In genomic region chr2:57237920-57238613, GRCm38 (mm10) we compare ENCODE assay signal across 8 mouse cellular contexts. TPM values are rescaled to one million over a fixed set of nuclear protein-coding genes. Genes with fewer than 3 reads are reported as not detected.
DNase-seq lines count a peak whose midpoint lies in the region; ATAC-seq and TF ChIP-seq lines count a peak whose summit lies in the region.

No protein-coding gene starts in this region.

- under 1% methylated on average over 61 of the region's 69 CpGs for WGBS in forebrain, embryonic 16.5 days
- under 1% methylated on average over 67 of the region's 69 CpGs for WGBS in neural tube, embryonic 15.5 days

- H3K36me3 ChIP-seq in ES-E14 (ENCODE audit: control insufficient read depth, insufficient read depth, low read length, poor library complexity, severe bottlenecking), result no peaks in the 10 kb centered on the region
- H3K36me3 ChIP-seq in forebrain, embryonic 16.5 days (ENCODE audit: control insufficient read depth, insufficient read depth), result no peaks in the 10 kb centered on the region
- H3K36me3 ChIP-seq in neural tube, embryonic 15.5 days, result no peaks in the 10 kb centered on the region

- no peaks in the 10 kb centered on the region for H3K9me3 ChIP-seq in ES-E14 (ENCODE audit: control insufficient read depth, insufficient read depth, low read depth, low read length)
- H3K9me3 ChIP-seq in forebrain, embryonic 16.5 days (ENCODE audit: control insufficient read depth, low read length), result no peaks in the 10 kb centered on the region
- no peaks in the 10 kb centered on the region for H3K9me3 ChIP-seq in neural tube, embryonic 15.5 days (replicated peaks)

- peaks cover 7 to 18% of the 10 kb centered on the region in 2 experiments for H3K4me1 ChIP-seq in ES-E14 (ENCODE audit: control insufficient read depth in 2 of 2, insufficient read depth in 2 of 2, low read length in 2 of 2, poor library complexity in 1 of 2)
- H3K4me1 ChIP-seq in forebrain, embryonic 16.5 days (replicated peaks; ENCODE audit: control insufficient read depth, insufficient read depth, low read length), result peaks cover 12% of the 10 kb centered on the region
- H3K4me1 ChIP-seq in neural tube, embryonic 15.5 days, result peaks cover 16% of the 10 kb centered on the region

- no peaks in the 10 kb centered on the region for H3K27me3 ChIP-seq in forebrain, embryonic 16.5 days (replicated peaks; ENCODE audit: control insufficient read depth, insufficient read depth, low read length)
- 0 out of 2 replicates have a peak, but pooled peaks cover 3% of the 10 kb centered on the region for H3K27me3 ChIP-seq in neural tube, embryonic 15.5 days (replicated peaks)

- ATAC-seq in forebrain, embryonic 16.5 days, result peak; percentile 81
- ATAC-seq in neural tube, embryonic 15.5 days (ENCODE audit: low FRiP score), result peak; percentile 81

- H3K4me3 ChIP-seq in ES-E14 (ENCODE audit: insufficient read depth in 1 of 2, low read depth in 1 of 2, low read length in 2 of 2, poor library complexity in 1 of 2, severe bottlenecking in 1 of 2), result peak overlapping the region; percentile 67 to 78
- peak overlapping the region; percentile 82 for H3K4me3 ChIP-seq in forebrain, embryonic 16.5 days (replicated peaks; ENCODE audit: low read length)
- H3K4me3 ChIP-seq in neural tube, embryonic 15.5 days (replicated peaks), result peak overlapping the region; percentile 84

- in situ Hi-C loops in ES-E14 (cut with MboI; ENCODE audit: low sequenced_read_pairs in 2 of 2, unreplicated experiment in 2 of 2), result no loop called here

- H3K27ac ChIP-seq in ES-E14 (ENCODE audit: insufficient read depth, low read depth, low read length, poor library complexity, severe bottlenecking), result peak overlapping the region; percentile 91
- peak overlapping the region; percentile 25; the same call in 1 of the 2 replicates for H3K27ac ChIP-seq in forebrain, embryonic 16.5 days (ENCODE audit: low read length)
- peak overlapping the region; percentile 51 for H3K27ac ChIP-seq in neural tube, embryonic 15.5 days (replicated peaks)

- DNase-seq in ES-E14 (ENCODE audit: low read depth, low spot score), result peak; percentile 57
- DNase-seq in cerebellum, adult 11-12 months, result peak; percentile 82
- DNase-seq in heart, postnatal 36 days, result peak; percentile 86 to 91
- DNase-seq in layer of hippocampus, adult 18-20 months (ENCODE audit: low spot score in 2 of 2), result peak; percentile 60 to 67
- peak; percentile 93 to 95 for DNase-seq in lung, adult 18-20 months
- DNase-seq in testis, postnatal 10 days (ENCODE audit: low spot score), result peak; percentile 86

- peak overlapping the region; percentile 92 for H3K4me2 ChIP-seq in forebrain, embryonic 16.5 days (ENCODE audit: low read length)
- peak overlapping the region; percentile 96 for H3K4me2 ChIP-seq in neural tube, embryonic 15.5 days

- peak overlapping the region; percentile 84 for H3K9ac ChIP-seq in ES-E14 (ENCODE audit: insufficient read depth, low read depth, low read length, poor library complexity, severe bottlenecking)
- peak overlapping the region; percentile 89 for H3K9ac ChIP-seq in forebrain, embryonic 16.5 days (replicated peaks; ENCODE audit: low read depth, low read length)
- H3K9ac ChIP-seq in neural tube, embryonic 15.5 days (replicated peaks), result peak overlapping the region; percentile 82

- intact Hi-C loops in heart, postnatal 36 days (cut with DNase I), result loop anchor here (2.0 to 5.0 kb wide), 4 partner anchors 55 to 121 kb away; partner anchors contain the start of gene Nr4a2

TF ChIP-seq in ES-E14, 5 proteins besides CTCF, POLR2A, EP300 and RAD21:
- TF ChIP-seq HCFC1 (IDR thresholded peaks at IDR 0.05; ENCODE audit: borderline replicate concordance, insufficient read depth, low read length), result no peak
- no peak for TF ChIP-seq MAFK (IDR thresholded peaks at IDR 0.05; ENCODE audit: insufficient read depth, low read depth, low read length)
- no peak for TF ChIP-seq ZNF384 (IDR thresholded peaks at IDR 0.05; ENCODE audit: low read depth, low read length)
- no peak for TF ChIP-seq CHD2 (IDR thresholded peaks at IDR 0.05; ENCODE audit: low read depth, low read length)
- TF ChIP-seq ZC3H11A (IDR thresholded peaks at IDR 0.05; ENCODE audit: borderline replicate concordance, low read depth, low read length), result no peak

RNA-seq across cellular contexts. Expression of gene Gpd2, which starts 0.6 kb away (rescaled TPM):
- 56.2 and 71.4 TPM in 2 replicates for total RNA-seq in ES-E14 (2012; rRNA removed)
- polyA plus RNA-seq in forebrain, embryonic 16.5 days (2015; fragmentation: Nextera tagmentation; extraction: Ambion mirVana), result 28.5 and 31.2 TPM in 2 replicates
- total RNA-seq in heart, postnatal 36 days (2021), result 10 to 100 TPM; 15.4 to 17.5 TPM
- total RNA-seq in layer of hippocampus, adult 18-20 months (2021), result 100 to 1,000 TPM; 133 to 135 TPM
- 24.8 and 27.6 TPM in 2 replicates for polyA plus RNA-seq in neural tube, embryonic 15.5 days (2015; fragmentation: Nextera tagmentation; extraction: Ambion mirVana)

Comparison
In these comparisons a context has a peak if more than half of its experiments do, and no peak if none do; other contexts are left out.
1. Peak in every context shown above with its lines: DNase-seq, ATAC-seq, H3K4me3 ChIP-seq and H3K27ac ChIP-seq.
2. H3K27ac ChIP-seq: peak in every context shown above with its lines; median percentile 91 in ES-E14; 51 in neural tube, embryonic 15.5 days; 25 in forebrain, embryonic 16.5 days.